Mouse (Mus musculus): ENCODE results near the gene Pced1a. TPM values are rescaled to one million over a fixed set of nuclear protein-coding genes. Genes with fewer than 3 reads are reported as not detected.

The Pced1a gene
- total RNA-seq (2023) = 10 to 100 TPM; 13.5 to 16.4 TPM

DNA sequence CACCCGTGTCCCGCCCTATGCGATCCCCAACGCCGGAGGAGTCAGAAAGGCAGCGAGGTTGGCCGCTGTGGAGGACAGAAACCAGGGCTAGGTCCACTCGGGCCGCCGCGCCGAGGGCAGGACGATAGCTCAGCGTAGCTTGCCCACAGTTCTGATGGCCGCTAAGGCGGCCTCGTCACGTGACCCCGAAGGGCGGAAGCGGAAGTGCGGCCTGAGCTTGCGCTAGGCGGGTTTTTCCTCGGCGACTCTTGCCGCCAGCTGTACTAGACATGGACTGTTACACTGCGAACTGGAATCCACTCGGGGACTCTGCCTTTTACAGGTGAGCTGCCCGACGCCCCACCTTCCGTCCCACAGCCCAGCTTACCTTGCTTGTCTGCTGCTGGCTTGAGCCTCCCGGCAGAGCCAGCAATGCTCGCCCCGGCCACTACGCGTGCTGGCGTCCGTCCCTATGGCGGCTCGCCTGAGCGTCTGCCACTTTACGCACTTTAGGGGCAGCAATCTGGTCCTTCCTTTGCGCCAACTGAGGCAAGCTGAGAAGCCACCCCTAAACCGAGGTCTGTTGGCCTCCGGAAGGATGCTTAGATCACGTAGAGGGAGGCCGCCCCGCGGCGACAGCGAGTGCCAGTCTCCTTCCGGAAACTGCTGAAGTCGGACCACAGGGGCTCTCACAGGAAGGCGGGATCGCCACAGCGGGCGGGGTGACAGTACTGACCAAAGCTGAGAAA is at the start of gene Pced1a, which contains the start of gene Vps16:
Gene Pced1a (minus strand): TSS at position 576 of the 728 bp plus-strand sequence.
Gene Vps16 (plus strand): TSS at position 214 of the 728 bp plus-strand sequence.

GRCm38 (mm10) chr2:130449794-130450433 is 25.4 kb upstream of the Pced1a start, which contains the start of gene Ptpra:
Gene Ptpra, plus strand, starts transcription at chr2:130450278.

DNA sequence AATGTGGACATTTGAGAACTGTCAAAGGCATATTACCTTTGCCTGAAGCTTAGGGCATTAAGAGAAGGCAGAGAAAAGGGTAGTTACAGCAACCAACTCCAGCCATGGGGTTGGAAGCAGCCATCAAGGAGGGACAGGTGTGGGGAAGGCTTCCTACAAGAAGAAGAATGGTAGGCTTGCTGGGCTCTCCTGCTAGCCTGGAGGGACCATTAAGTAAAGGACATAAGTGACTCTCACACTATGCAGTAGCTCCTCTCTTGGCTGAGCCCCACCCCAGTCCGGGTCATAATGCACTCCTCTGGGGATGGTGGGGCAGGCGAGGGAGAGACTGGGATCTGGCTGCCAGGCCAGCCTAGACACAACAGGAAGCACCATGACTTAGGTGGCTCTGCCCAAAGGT is 18.3 kb downstream of the Pced1a start, which contains the start of gene Tmem239:
Gene Tmem239 (plus strand): TSS at position 301 of the 400 bp plus-strand sequence.

DNA sequence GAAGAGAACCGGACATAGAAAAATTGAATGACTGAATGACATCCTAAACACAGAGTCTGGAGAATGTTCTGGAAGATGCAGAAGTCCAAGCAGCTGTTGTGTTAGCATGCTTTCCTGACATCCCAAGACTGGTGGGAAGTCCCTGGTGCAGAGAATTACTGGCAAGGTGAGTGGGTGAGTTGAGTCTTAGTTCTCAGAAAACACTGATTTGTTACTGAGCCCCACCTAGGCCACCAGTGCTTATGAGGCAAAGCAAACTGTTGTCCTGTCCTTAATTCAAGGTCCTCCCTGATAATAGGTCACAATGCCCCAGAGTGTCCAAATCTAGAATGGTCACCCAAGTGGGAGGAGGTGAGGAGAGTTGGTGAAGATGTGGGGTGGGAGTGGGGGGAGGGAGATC is 19.6 kb downstream of the Pced1a start, which contains the start of the genes Gm28372 and 1700020A23Rik:
Gene Gm28372 (plus strand): TSS at position 301 of the 400 bp plus-strand sequence.
Gene 1700020A23Rik (plus strand): TSS at position 321 of the 400 bp plus-strand sequence.

DNA sequence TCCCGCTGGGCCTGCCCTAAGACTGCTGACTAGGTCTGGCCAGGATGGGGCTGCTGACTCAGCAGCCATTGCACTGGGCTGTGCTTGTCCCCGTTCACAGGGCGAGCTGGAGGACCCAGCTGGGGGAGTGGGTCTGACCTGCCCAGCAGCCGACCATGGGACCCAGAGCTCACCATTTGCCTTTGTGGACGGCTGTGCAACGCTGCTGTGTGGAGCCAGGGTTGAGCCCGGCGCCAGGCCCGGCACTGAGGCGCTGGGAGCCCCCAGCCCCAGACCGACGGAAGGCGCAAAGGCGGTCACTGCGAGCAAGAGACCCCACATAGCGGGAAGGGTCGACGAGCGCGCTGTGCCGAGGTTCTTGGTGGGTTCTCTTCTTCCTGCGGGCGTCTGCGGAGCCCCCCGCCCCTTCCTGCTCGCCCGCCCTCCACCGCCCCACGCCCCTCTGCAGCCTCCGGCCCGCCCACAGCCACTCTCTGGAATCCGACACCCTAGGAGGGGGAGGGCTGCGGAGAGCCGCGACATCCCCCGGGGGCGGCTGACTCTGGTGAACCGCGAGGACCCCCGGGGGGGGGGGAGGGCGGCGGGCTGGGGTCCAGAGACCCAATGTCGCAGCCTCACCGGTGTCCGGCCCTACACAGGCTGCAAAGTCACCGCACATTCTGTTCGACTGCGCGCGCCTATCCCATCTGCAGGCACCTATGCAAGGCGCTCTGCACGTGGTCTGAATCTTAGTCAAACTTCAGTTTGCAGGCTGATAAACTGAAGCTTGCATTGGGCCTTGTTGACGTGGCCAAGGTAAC is 27.1 kb downstream of the Pced1a start, which contains the start of gene Cpxm1:
Gene Cpxm1 (minus strand): TSS at position 389 of the 800 bp plus-strand sequence.

Other genes with a start within 250 kb of the Pced1a start
- 100 to 1,000 TPM; 133 to 151 TPM for gene Snrpb, start 245.3 kb downstream of the Pced1a start, total RNA-seq (2023)
- not detected for gene Tmc2, start 229.5 kb downstream of the Pced1a start, total RNA-seq (2023)
- 10 to 100 TPM; 91.5 to 93.1 TPM for gene Nop56, start 150.3 kb downstream of the Pced1a start, total RNA-seq (2023)
- 10 to 100 TPM; 55.4 to 66.4 TPM for gene Idh3b, start 140.2 kb downstream of the Pced1a start, total RNA-seq (2023)
- not detected for gene Ebf4, start 129.5 kb downstream of the Pced1a start, total RNA-seq (2023)
- under 1 TPM in 1 of 2 experiments, not detected in 1; 0.98 TPM for gene Cpxm1, start 27.1 kb downstream of the Pced1a start, total RNA-seq (2023)
- not detected for gene Gm28372, start 19.5 kb downstream of the Pced1a start, total RNA-seq (2023)
- gene 1700020A23Rik, start 19.4 kb downstream of the Pced1a start, total RNA-seq (2023) = not detected
- gene Tmem239, start 18.2 kb downstream of the Pced1a start, total RNA-seq (2023) = not detected
- 10 to 100 TPM; 61.4 to 71.7 TPM for gene Vps16, start 362 bp downstream of the Pced1a start, total RNA-seq (2023)
- gene Ptpra, start 25.6 kb upstream of the Pced1a start, total RNA-seq (2023) = 10 to 100 TPM; 80.7 to 83.5 TPM
- 10 to 100 TPM; 28.4 to 29.3 TPM for gene Mrps26, start 139.0 kb upstream of the Pced1a start, total RNA-seq (2023)
- not detected for gene Oxt, start 151.5 kb upstream of the Pced1a start, total RNA-seq (2023)
- not detected for gene Avp, start 157.9 kb upstream of the Pced1a start, total RNA-seq (2023)
- 1 to 10 TPM; 3.8 to 4.4 TPM for gene Fastkd5, start 205.3 kb upstream of the Pced1a start, total RNA-seq (2023)
- gene Ubox5, start 205.3 kb upstream of the Pced1a start, total RNA-seq (2023) = 1 to 10 TPM; 2.8 to 3.2 TPM
- under 1 TPM; 0.73 to 0.78 TPM for gene Lzts3, start 218.1 kb upstream of the Pced1a start, total RNA-seq (2023)
- 10 to 100 TPM; 35.6 to 38.1 TPM for gene Ddrgk1, start 240.0 kb upstream of the Pced1a start, total RNA-seq (2023)
- 1 to 10 TPM; 9.3 to 9.5 TPM for gene Itpa, start 242.9 kb upstream of the Pced1a start, total RNA-seq (2023)